Mouse (Mus musculus) kidney, embryonic 14.5 days (tissue): Measurements from ENCODE around the gene Mkrn2. TPM values are rescaled to one million over a fixed set of nuclear protein-coding genes. Genes with fewer than 3 reads are reported as not detected.

Experiments used
- ATAC-seq: fragments of 200-750 bp; cut with Nextera tagmentation; 2 replicates; pipeline ENCODE4 v1.8.0; 2017; ENCODE audit warnings: moderate number of reproducible peaks, mild to moderate bottlenecking, moderate TSS enrichment, moderate library complexity; ENCODE audit not compliant: low FRiP score, low TSS enrichment
- H3K27ac ChIP-seq: fragments of 300-500 bp; sonication (generic); 2 replicates; pipeline ENCODE4 v1.5.1; 2014; ENCODE audit warnings: low read depth, mild to moderate bottlenecking, low read length, moderate library complexity, mixed read lengths
- H3K27me3 ChIP-seq: fragments of 300-500 bp; sonication (generic); 2 replicates; pipeline ENCODE4 v1.6.1; 2014; ENCODE audit warnings: mild to moderate bottlenecking, low read length; ENCODE audit not compliant: control insufficient read depth, insufficient read depth
- H3K36me3 ChIP-seq: fragments of 300-500 bp; sonication (generic); 2 replicates; pipeline ENCODE4 v1.6.1; 2014; ENCODE audit warnings: low read length, mixed read lengths; ENCODE audit not compliant: control insufficient read depth, insufficient read depth
- H3K4me1 ChIP-seq: fragments of 300-500 bp; sonication (generic); 2 replicates; pipeline ENCODE4 v1.6.1; 2014; ENCODE audit warnings: low read length, mixed read lengths; ENCODE audit not compliant: control insufficient read depth, insufficient read depth
- H3K4me2 ChIP-seq: fragments of 300-500 bp; sonication (generic); replicated peaks from 2 replicates; pipeline ENCODE4 v1.6.1; 2014; ENCODE audit warnings: low read depth, mild to moderate bottlenecking, low read length
- H3K4me3 ChIP-seq: fragments of 300-500 bp; sonication (generic); 2 replicates; pipeline ENCODE4 v1.5.1; 2014; ENCODE audit warnings: mild to moderate bottlenecking, low read length
- H3K9ac ChIP-seq: fragments of 300-500 bp; sonication (generic); 2 replicates; pipeline ENCODE4 v1.6.1; 2014; ENCODE audit warnings: low read depth, mild to moderate bottlenecking, low read length, moderate library complexity
- H3K9me3 ChIP-seq: fragments of 300-500 bp; sonication (generic); 2 replicates; pipeline ENCODE4 v1.6.1; 2016; ENCODE audit warnings: low read length; ENCODE audit not compliant: control insufficient read depth
- WGBS: fragments of 180-500 bp; shearing (Covaris S2); extraction: QIAGEN DNeasy Blood & Tissue Kit; methylation state at CpG from one replicate; pipeline ENCODE4 v1.1.7; 2014; 5-methylcytosine and 5-hydroxymethylcytosine counted together
- polyA plus RNA-seq: library from polyadenylated mRNA; unstranded; fragments of >200 nt; fragmentation: Nextera tagmentation; extraction: Ambion mirVana; gene quantifications from 2 replicates; pipeline ENCODE4 v1.2.1, GENCODE M21; 2014

The Mkrn2 gene
- polyA plus RNA-seq = 18.7 and 33.4 TPM in 2 replicates

GRCm38 (mm10) chr6:115601715-115602523 is at the start of gene Mkrn2:
Gene Mkrn2, plus strand, starts transcription at chr6:115601902.
- H3K4me3 ChIP-seq = peak within 1 kb of the TSS; percentile 82
- peak; percentile 96 for ATAC-seq
- H3K9me3 ChIP-seq = no peaks in the 10 kb centered on the region
- H3K27me3 ChIP-seq = no peaks in the 10 kb centered on the region
- H3K4me1 ChIP-seq = peaks cover 10% of the 10 kb centered on the region; the same call in 1 of the 2 replicates
- H3K9ac ChIP-seq = peak within 1 kb of the TSS; percentile 85
- peak within 1 kb of the TSS; percentile 76 for H3K27ac ChIP-seq
- H3K36me3 ChIP-seq = 0 out of 2 replicates have a peak, but pooled peaks cover 2% of the 10 kb centered on the region
- H3K4me2 ChIP-seq = peak within 1 kb of the TSS; percentile 72
- WGBS = under 1% methylated on average over 45 of the region's 61 CpGs

- no peaks in the 10 kb centered on the region for H3K9me3 ChIP-seq
- WGBS = 81% methylated on average over 5 of the region's 5 CpGs
- ATAC-seq = no peak
- no peak overlapping the region for H3K4me3 ChIP-seq
- no peak overlapping the region for H3K9ac ChIP-seq
- H3K4me2 ChIP-seq = no peak overlapping the region
- H3K4me1 ChIP-seq = 0 out of 2 replicates have a peak, but pooled peaks cover 3% of the 10 kb centered on the region
- H3K36me3 ChIP-seq = peaks cover 54% of the 10 kb centered on the region
- no peak overlapping the region for H3K27ac ChIP-seq
- H3K27me3 ChIP-seq = no peaks in the 10 kb centered on the region
Observed at GRCm38 (mm10) chr6:115555485-115555884, 46.2 kb upstream of the Mkrn2 start.

- peaks cover 42% of the 10 kb centered on the region for H3K36me3 ChIP-seq
- no peak overlapping the region for H3K9ac ChIP-seq
- H3K4me3 ChIP-seq = no peak overlapping the region
- H3K4me2 ChIP-seq = no peak overlapping the region
- no peaks in the 10 kb centered on the region for H3K9me3 ChIP-seq
- 98% methylated on average over 2 of the region's 2 CpGs for WGBS
- no peak for ATAC-seq
- no peak overlapping the region for H3K27ac ChIP-seq
- H3K4me1 ChIP-seq = 0 out of 2 replicates have a peak, but pooled peaks cover 3% of the 10 kb centered on the region
- H3K27me3 ChIP-seq = no peaks in the 10 kb centered on the region
Observed at GRCm38 (mm10) chr6:115558176-115558575, 43.5 kb upstream of the Mkrn2 start.

- H3K4me3 ChIP-seq = no peak overlapping the region
- peak; percentile 69 for ATAC-seq
Observed at GRCm38 (mm10) chr6:115559651-115560632, 41.8 kb upstream of the Mkrn2 start.

DNA sequence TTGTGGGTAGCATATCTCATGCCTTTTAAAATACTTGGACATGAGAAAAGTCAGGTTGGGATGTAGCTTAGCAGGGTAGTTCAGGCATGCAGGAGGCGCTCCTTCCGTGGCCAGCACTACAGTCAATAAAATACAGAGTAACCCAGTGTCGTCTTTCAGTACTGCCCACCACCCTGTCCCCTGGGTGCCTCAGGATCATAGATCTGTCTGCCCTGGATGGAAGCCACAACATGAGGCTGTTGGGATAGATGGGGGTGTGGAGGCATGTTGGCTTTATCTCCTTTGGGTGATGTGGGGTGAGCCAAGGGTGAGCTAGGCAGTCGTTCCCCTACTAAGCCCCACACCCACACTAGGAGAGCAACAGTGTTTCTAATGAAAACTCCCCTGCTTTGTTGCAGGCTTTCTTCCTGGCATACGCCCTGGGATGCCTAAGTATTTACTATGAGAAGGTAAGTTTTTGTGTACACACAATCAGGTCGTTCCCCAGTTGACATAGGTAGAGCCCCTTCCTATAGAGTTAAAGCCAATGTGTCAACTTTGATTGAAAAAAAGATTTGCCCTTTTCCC is 36.1 kb upstream of the Mkrn2 start:
- no peak overlapping the region for H3K4me2 ChIP-seq
- 75% methylated on average over 6 of the region's 6 CpGs for WGBS
- no peaks in the 10 kb centered on the region for H3K4me1 ChIP-seq
- H3K9me3 ChIP-seq = peaks cover 12% of the 10 kb centered on the region; the same call in 1 of the 2 replicates
- H3K9ac ChIP-seq = no peak overlapping the region
- no peak for ATAC-seq
- no peak overlapping the region for H3K4me3 ChIP-seq
- H3K36me3 ChIP-seq = peaks cover 37% of the 10 kb centered on the region
- no peak overlapping the region for H3K27ac ChIP-seq
- no peaks in the 10 kb centered on the region for H3K27me3 ChIP-seq

More at GRCm38 (mm10) chr6:115559651-115560632, 41.8 kb upstream of the Mkrn2 start:
- H3K27ac ChIP-seq = no peak overlapping the region
- no peak overlapping the region for H3K4me2 ChIP-seq
- no peaks in the 10 kb centered on the region for H3K27me3 ChIP-seq
- H3K36me3 ChIP-seq = peaks cover 34% of the 10 kb centered on the region
- WGBS = 44% methylated on average over 21 of the region's 21 CpGs
- 0 out of 2 replicates have a peak, but pooled peaks cover 3% of the 10 kb centered on the region for H3K4me1 ChIP-seq
- H3K9me3 ChIP-seq = no peaks in the 10 kb centered on the region
- no peak overlapping the region for H3K9ac ChIP-seq

GRCm38 (mm10) chr6:115574171-115574570 is 27.5 kb upstream of the Mkrn2 start:
- H3K27ac ChIP-seq = no peak overlapping the region
- H3K9ac ChIP-seq = no peak overlapping the region
- H3K27me3 ChIP-seq = no peaks in the 10 kb centered on the region
- 95% methylated on average over 7 of the region's 7 CpGs for WGBS
- peaks cover 1% of the 10 kb centered on the region; the same call in 1 of the 2 replicates for H3K9me3 ChIP-seq
- peaks cover 58% of the 10 kb centered on the region for H3K36me3 ChIP-seq
- no peak overlapping the region for H3K4me3 ChIP-seq
- no peak overlapping the region for H3K4me2 ChIP-seq
- ATAC-seq = no peak
- H3K4me1 ChIP-seq = no peaks in the 10 kb centered on the region

DNA sequence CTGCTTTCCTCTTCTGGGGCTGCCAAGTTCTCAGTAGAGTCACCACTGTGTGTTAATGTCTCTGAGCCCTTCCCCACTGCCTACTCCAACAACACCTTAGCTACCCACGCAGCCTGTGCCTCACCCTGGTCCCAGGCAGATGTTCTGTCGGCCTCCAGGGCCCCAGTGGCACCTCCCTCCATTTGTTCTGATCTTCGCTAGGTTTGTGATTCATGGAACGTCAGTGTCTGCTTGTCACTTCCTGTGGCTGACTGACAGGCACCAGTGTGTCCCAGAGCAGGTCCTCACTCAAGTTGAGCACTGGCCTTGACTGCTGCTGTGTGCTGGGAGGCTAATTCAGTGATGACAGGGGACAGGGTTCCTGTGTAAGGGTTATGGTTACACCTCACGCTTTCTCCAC is 24.3 kb upstream of the Mkrn2 start:
- Histone ChIP-seq H3K27me3 (no peaks in the 10 kb centered on the region), H3K9me3 (no peaks in the 10 kb centered on the region), H3K4me1 (no peaks in the 10 kb centered on the region), H3K4me3 (no peak overlapping the region), H3K4me2 (no peak overlapping the region), H3K27ac (no peak overlapping the region), H3K36me3 (peaks cover 47% of the 10 kb centered on the region), H3K9ac (no peak overlapping the region)
- no peak for ATAC-seq
- WGBS = 77% methylated on average over 5 of the region's 5 CpGs

- Histone ChIP-seq H3K9ac (no peak overlapping the region), H3K4me3 (no peak overlapping the region), H3K9me3 (no peaks in the 10 kb centered on the region), H3K4me2 (no peak overlapping the region), H3K4me1 (no peaks in the 10 kb centered on the region), H3K36me3 (peaks cover 47% of the 10 kb centered on the region), H3K27me3 (no peaks in the 10 kb centered on the region), H3K27ac (no peak overlapping the region)
- ATAC-seq = no peak
- 92% methylated on average over 9 of the region's 9 CpGs for WGBS
Observed at GRCm38 (mm10) chr6:115577941-115578340, 23.8 kb upstream of the Mkrn2 start.
